Mouse (Mus musculus) kidney, postnatal 0 days (tissue): Measurements from ENCODE around the gene Mrpl14. TPM values are rescaled to one million over a fixed set of nuclear protein-coding genes. Genes with fewer than 3 reads are reported as not detected.

Experiments used
- ATAC-seq: fragments of 200-750 bp; cut with Nextera tagmentation; replicated peaks from 2 replicates; pipeline ENCODE4 v1.8.0; 2017; ENCODE audit warnings: low read depth, moderate number of reproducible peaks, moderate TSS enrichment, moderate library complexity; ENCODE audit not compliant: low FRiP score
- DNase-seq: peaks from one replicate; pipeline ENCODE4 v3.0.0-alpha.2; 2016; ENCODE audit warnings: low spot score
- H3K27ac ChIP-seq: fragments of 300-500 bp; sonication (generic); 2 replicates; pipeline ENCODE4 v1.5.1; 2014; ENCODE audit warnings: mild to moderate bottlenecking
- H3K27me3 ChIP-seq: fragments of 300-500 bp; sonication (generic); 2 replicates; pipeline ENCODE4 v1.6.1; 2014; ENCODE audit warnings: low read length, mixed read lengths; ENCODE audit not compliant: insufficient read depth
- H3K36me3 ChIP-seq: fragments of 300-500 bp; sonication (generic); 2 replicates; pipeline ENCODE4 v1.6.1; 2014; ENCODE audit warnings: low read length, mixed read lengths; ENCODE audit not compliant: insufficient read depth
- H3K4me1 ChIP-seq: fragments of 300-500 bp; sonication (generic); replicated peaks from 2 replicates; pipeline ENCODE4 v1.6.1; 2014; ENCODE audit warnings: antibody characterized with exemption, low read length, mixed read lengths; ENCODE audit not compliant: insufficient read depth
- H3K4me2 ChIP-seq: fragments of 300-500 bp; sonication (generic); 2 replicates; pipeline ENCODE4 v1.6.1; 2014; ENCODE audit warnings: mild to moderate bottlenecking, low read length, moderate library complexity, mixed read lengths
- H3K4me3 ChIP-seq: fragments of 300-500 bp; sonication (generic); replicated peaks from 2 replicates; pipeline ENCODE4 v1.5.1; 2014; ENCODE audit warnings: low read depth, low read length
- H3K9ac ChIP-seq: fragments of 300-500 bp; sonication (generic); 2 replicates; pipeline ENCODE4 v1.6.1; 2014; ENCODE audit warnings: low read depth, low read length
- H3K9me3 ChIP-seq: fragments of 300-500 bp; sonication (generic); replicated peaks from 2 replicates; pipeline ENCODE4 v1.6.1; 2016; ENCODE audit warnings: low read length, inconsistent platforms, mixed read lengths
- CTCF ChIP-seq: IDR thresholded peaks from 2 replicates; pipeline ENCODE4 v1.5.1; 2016; ENCODE audit warnings: antibody characterized with exemption, low read depth, mild to moderate bottlenecking, moderate library complexity
- WGBS: fragments of 180-500 bp; shearing (Covaris S2); extraction: QIAGEN DNeasy Blood & Tissue Kit; methylation state at CpG from one replicate; pipeline ENCODE4 v1.1.7; 2014; 5-methylcytosine and 5-hydroxymethylcytosine counted together
- polyA plus RNA-seq: library from polyadenylated mRNA; unstranded; fragments of >200 nt; fragmentation: Nextera tagmentation; extraction: Ambion mirVana; gene quantifications from 2 replicates; pipeline ENCODE4 v1.2.1, GENCODE M21; 2015

The Mrpl14 gene
- polyA plus RNA-seq, 1 experiment from 2014 or later, result 160 TPM

- ATAC-seq, result no peak
- Histone ChIP-seq H3K9me3 (no peaks in the 10 kb centered on the region), H3K27me3 (no peaks in the 10 kb centered on the region)
Measured at GRCm38 (mm10) chr17:45731172-45731864, 45.2 kb downstream of the Mrpl14 start.

GRCm38 (mm10) chr17:45733038-45733734, 47.1 kb downstream of the Mrpl14 start:
- Histone ChIP-seq H3K27ac (no peak overlapping the region), H3K9ac (peak overlapping the region; percentile 46), H3K4me2 (peak overlapping the region; percentile 67), H3K4me3 (peak overlapping the region; percentile 25; the same call in 1 of the 2 replicates), H3K9me3 (no peaks in the 10 kb centered on the region), H3K4me1 (peaks cover 30% of the 10 kb centered on the region), H3K36me3 (no peaks in the 10 kb centered on the region), H3K27me3 (no peaks in the 10 kb centered on the region)
- no peak for DNase-seq
- WGBS, result 45% methylated on average over 18 of the region's 19 CpGs
- no peak for ATAC-seq
- TF ChIP-seq CTCF, result no peak

More at GRCm38 (mm10) chr17:45731172-45731864, 45.2 kb downstream of the Mrpl14 start:
- Histone ChIP-seq H3K36me3 (no peaks in the 10 kb centered on the region), H3K4me2 (no peak overlapping the region), H3K9ac (no peak overlapping the region), H3K27ac (no peak overlapping the region), H3K4me1 (peaks cover 30% of the 10 kb centered on the region), H3K4me3 (no peak overlapping the region)
- WGBS, result 22% methylated on average over 9 of the region's 9 CpGs
- peak; percentile 88 for DNase-seq
- peak; percentile 94 for TF ChIP-seq CTCF

GRCm38 (mm10) chr17:45733735-45734301, 47.7 kb downstream of the Mrpl14 start, which contains the start of gene 1600014C23Rik:
1600014C23Rik (minus strand) TSS chr17:45733844.
- no peak for TF ChIP-seq CTCF
- H3K36me3 ChIP-seq, result no peaks in the 10 kb centered on the region
- ATAC-seq (0 out of 2 replicates have a peak, but pooled peaks have one; percentile 5), DNase-seq (peak; percentile 65)
- H3K27me3 ChIP-seq, result no peaks in the 10 kb centered on the region
- H3K4me2 ChIP-seq, result peak within 1 kb of the TSS; percentile 67
- H3K9ac ChIP-seq, result peak within 1 kb of the TSS; percentile 46
- peak within 1 kb of the TSS; percentile 63 for H3K27ac ChIP-seq
- H3K4me1 ChIP-seq, result peaks cover 30% of the 10 kb centered on the region
- H3K4me3 ChIP-seq, result peak within 1 kb of the TSS; percentile 25
- no peaks in the 10 kb centered on the region for H3K9me3 ChIP-seq
- under 1% methylated on average over 41 of the region's 41 CpGs for whole genome bisulfite sequencing

- TF ChIP-seq CTCF, result no peak
- Histone ChIP-seq H3K9ac (peak overlapping the region; percentile 46), H3K4me1 (peaks cover 30% of the 10 kb centered on the region), H3K36me3 (no peaks in the 10 kb centered on the region), H3K4me2 (peak overlapping the region; percentile 67), H3K27ac (peak overlapping the region; percentile 63), H3K9me3 (no peaks in the 10 kb centered on the region), H3K4me3 (no peak overlapping the region), H3K27me3 (no peaks in the 10 kb centered on the region)
- DNase-seq, result no peak
- no peak for ATAC-seq
- WGBS, result 31% methylated on average over 3 of the region's 3 CpGs
Measured at GRCm38 (mm10) chr17:45734333-45734732, 48.2 kb downstream of the Mrpl14 start.

- Histone ChIP-seq H3K4me3 (no peak overlapping the region), H3K4me1 (peaks cover 30% of the 10 kb centered on the region)
- ATAC-seq, result no peak
Measured at GRCm38 (mm10) chr17:45734881-45735280, 48.8 kb downstream of the Mrpl14 start.

More at GRCm38 (mm10) chr17:45734881-45735280, 48.8 kb downstream of the Mrpl14 start:
- DNase-seq, result no peak
- TF ChIP-seq CTCF, result no peak
- Histone ChIP-seq H3K9me3 (no peaks in the 10 kb centered on the region), H3K27ac (no peak overlapping the region), H3K27me3 (no peaks in the 10 kb centered on the region), H3K36me3 (no peaks in the 10 kb centered on the region), H3K9ac (no peak overlapping the region), H3K4me2 (no peak overlapping the region)
- 68% methylated on average over 4 of the region's 4 CpGs for WGBS
